Mouse (Mus musculus) heart, adult 2 months (tissue): ENCODE data around the gene Rnf126. TPM values are rescaled to one million over a fixed set of nuclear protein-coding genes. Genes with fewer than 3 reads are reported as not detected.

Source experiments
- DNase-seq, 2 experiments: peaks; one replicate each; pipeline ENCODE4 v3.0.0; 2021
- H3K27ac ChIP-seq: fragments of 200-600 bp; 2 replicates; pipeline ENCODE4 v1.8.1; 2022
- H3K27me3 ChIP-seq: fragments of 200-500 bp; 2 replicates; pipeline ENCODE4 v1.6.1; 2012; ENCODE audit warnings: mild to moderate bottlenecking, low read length, inconsistent platforms, mixed read lengths; ENCODE audit not compliant: control insufficient read depth, insufficient read depth
- H3K36me3 ChIP-seq: fragments of 200-500 bp; 2 replicates; pipeline ENCODE4 v1.6.1; 2012; ENCODE audit warnings: low read length, inconsistent platforms; ENCODE audit not compliant: control insufficient read depth, insufficient read depth
- H3K4me1 ChIP-seq: fragments of 200-500 bp; 2 replicates; pipeline ENCODE4 v1.6.1; 2011; ENCODE audit warnings: low read length; ENCODE audit not compliant: control insufficient read depth, insufficient read depth
- H3K4me3 ChIP-seq: fragments of 200-600 bp; 2 replicates; pipeline ENCODE4 v1.8.1; 2022
- H3K79me2 ChIP-seq: fragments of 200-500 bp; replicated peaks from 2 replicates; pipeline ENCODE4 v1.6.1; 2012; ENCODE audit warnings: mild to moderate bottlenecking, inconsistent platforms, low read length, moderate library complexity, mixed read lengths; ENCODE audit not compliant: control insufficient read depth, insufficient read depth
- H3K9ac ChIP-seq: fragments of 200-500 bp; 2 replicates; pipeline ENCODE4 v1.6.1; 2012; ENCODE audit warnings: low read depth, mild to moderate bottlenecking, control low read depth, inconsistent platforms, low read length, mixed read lengths
- CTCF ChIP-seq: fragments of 200-600 bp; IDR thresholded peaks from 2 replicates; pipeline ENCODE4 v1.8.1; 2022; ENCODE audit warnings: antibody characterized with exemption, mild to moderate bottlenecking, moderate library complexity
- EP300 ChIP-seq: fragments of 200-500 bp; IDR thresholded peaks from 2 replicates; pipeline ENCODE4 v1.6.1; 2011; ENCODE audit warnings: low read depth, low read length, control low read depth; ENCODE audit not compliant: insufficient read depth
- POLR2A ChIP-seq: fragments of 200-500 bp; IDR thresholded peaks from 2 replicates; pipeline ENCODE4 v1.6.1; 2011; ENCODE audit warnings: mild to moderate bottlenecking, low read depth, low read length, control low read depth; ENCODE audit not compliant: insufficient read depth
- WGBS: fragments of 180-500 bp; shearing (Covaris S2); methylation state at CpG from one replicate; pipeline ENCODE4 v1.1.7; 2018; 5-methylcytosine and 5-hydroxymethylcytosine counted together
- intact Hi-C: fragments of 180-260 bp; cut with DNase I; formaldehyde crosslinking; loops from one replicate; pipeline ENCODE4 v1.15.1; 2025
- polyA plus RNA-seq: library from polyadenylated mRNA; depleted of rRNA; stranded (reverse); fragments of >200 nt; gene quantifications from 2 replicates; pipeline ENCODE4 v1.2.3, GENCODE M21; 2012
- total RNA-seq, 2 experiments: library from RNA; stranded (reverse); gene quantifications; 2 replicates each; pipeline ENCODE4 v1.2.3; 2021

Rnf126 gene
- total and polyA plus RNA-seq, 3 experiments, result 22.9 to 48.0 (median 23.6) TPM

- Histone ChIP-seq H3K36me3 (no peaks in the 10 kb centered on the region), H3K4me1 (peaks cover 2% of the 10 kb centered on the region), H3K27me3 (no peaks in the 10 kb centered on the region), H3K9ac (no peak overlapping the region), H3K4me3 (no peak overlapping the region), H3K79me2 (no peaks in the 10 kb centered on the region), H3K27ac (no peak overlapping the region)
- intact Hi-C loops, result no loop called here
- 88% methylated on average over 24 of the region's 24 CpGs for WGBS
- no peak for DNase-seq
- TF ChIP-seq CTCF (no peak), EP300 (no peak), POLR2A (no peak)
These were observed 10.1 kb downstream of the Rnf126 start for GRCm38 (mm10) chr10:79756660-79757059.

- no peak overlapping the region for H3K27ac ChIP-seq
- H3K27me3 ChIP-seq, result no peaks in the 10 kb centered on the region
- 87% methylated on average over 3 of the region's 3 CpGs for whole genome bisulfite sequencing
- H3K79me2 ChIP-seq, result no peaks in the 10 kb centered on the region
- peaks cover 2% of the 10 kb centered on the region for H3K4me1 ChIP-seq
- H3K9ac ChIP-seq, result no peak overlapping the region
- TF ChIP-seq EP300, result no peak
- TF ChIP-seq POLR2A, result no peak
- no peak for TF ChIP-seq CTCF
- intact Hi-C loops, result no loop called here
- H3K4me3 ChIP-seq, result no peak overlapping the region
- no peak for DNase-seq
- H3K36me3 ChIP-seq, result no peaks in the 10 kb centered on the region
These were observed 10.9 kb downstream of the Rnf126 start for GRCm38 (mm10) chr10:79755854-79756253.

GRCm38 (mm10) chr10:79754856-79755516, 11.8 kb downstream of the Rnf126 start, which contains the start of gene Fgf22:
TSS of gene Fgf22 (plus strand) at chr10:79755076.
- Histone ChIP-seq H3K9ac (peak within 1 kb of the TSS; percentile 50), H3K4me3 (peak within 1 kb of the TSS; percentile 16), H3K79me2 (no peaks in the 10 kb centered on the region), H3K27me3 (no peaks in the 10 kb centered on the region), H3K27ac (no peak within 1 kb of the TSS), H3K36me3 (no peaks in the 10 kb centered on the region), H3K4me1 (peaks cover 2% of the 10 kb centered on the region)
- DNase-seq, result peak; percentile 60 to 66
- intact Hi-C loops, result no loop called here
- 4% methylated on average over 36 of the region's 36 CpGs for WGBS
- TF ChIP-seq EP300, result no peak
- TF ChIP-seq CTCF, result no peak
- TF ChIP-seq POLR2A, result no peak

- TF ChIP-seq POLR2A, result no peak
- H3K9ac ChIP-seq, result no peak overlapping the region
- no peak for DNase-seq
- no peak overlapping the region for H3K4me3 ChIP-seq
- H3K27me3 ChIP-seq, result no peaks in the 10 kb centered on the region
- no peaks in the 10 kb centered on the region for H3K79me2 ChIP-seq
- WGBS, result 71% methylated on average over 6 of the region's 6 CpGs
- H3K4me1 ChIP-seq, result peaks cover 6% of the 10 kb centered on the region
- H3K36me3 ChIP-seq, result no peaks in the 10 kb centered on the region
- H3K27ac ChIP-seq, result no peak overlapping the region
- intact Hi-C loops, result no loop called here
These were observed 18.3 kb downstream of the Rnf126 start for GRCm38 (mm10) chr10:79748496-79748895.

- Histone ChIP-seq H3K4me3 (peak overlapping the region; percentile 90), H3K4me1 (peaks cover 6% of the 10 kb centered on the region), H3K27me3 (no peaks in the 10 kb centered on the region), H3K79me2 (no peaks in the 10 kb centered on the region), H3K9ac (0 out of 2 replicates have a peak overlapping the region, but pooled peaks have one; percentile 17), H3K27ac (peak overlapping the region; percentile 23; the same call in 1 of the 2 replicates), H3K36me3 (no peaks in the 10 kb centered on the region)
- no peak for DNase-seq
- no peak for TF ChIP-seq POLR2A
- TF ChIP-seq CTCF, result no peak
- no peak for TF ChIP-seq EP300
- WGBS, result 21% methylated on average over 6 of the region's 6 CpGs
- intact Hi-C loops, result loop anchor here (2.0 kb wide), 1 partner anchor 20 kb away; the partner anchor contains the start of gene Rnf126
These were observed 20.0 kb downstream of the Rnf126 start for GRCm38 (mm10) chr10:79746774-79747151.

- Histone ChIP-seq H3K27ac (peak within 1 kb of the TSS; percentile 78), H3K79me2 (no peaks in the 10 kb centered on the region), H3K9ac (peak within 1 kb of the TSS; percentile 67), H3K27me3 (no peaks in the 10 kb centered on the region), H3K36me3 (no peaks in the 10 kb centered on the region), H3K4me3 (peak within 1 kb of the TSS; percentile 90), H3K4me1 (peaks cover 6% of the 10 kb centered on the region)
- TF ChIP-seq EP300, result no peak
- TF ChIP-seq CTCF, result peak; percentile 75
- peak; percentile 74 for TF ChIP-seq POLR2A
- intact Hi-C loops, result loop anchor here (2.0 kb wide), 1 partner anchor 21 kb away; the partner anchor contains the start of gene Rnf126
- DNase-seq, result peak; percentile 92 to 97
- under 1% methylated on average over 38 of the region's 38 CpGs for WGBS
These were observed 20.6 kb downstream of the Rnf126 start, which contains the start of gene Polrmt for GRCm38 (mm10) chr10:79745898-79746773. TSS of gene Polrmt (minus strand) at chr10:79746581.
